20 mouse cellular contexts compared by ENCODE assay signal in the genomic region with DNA sequence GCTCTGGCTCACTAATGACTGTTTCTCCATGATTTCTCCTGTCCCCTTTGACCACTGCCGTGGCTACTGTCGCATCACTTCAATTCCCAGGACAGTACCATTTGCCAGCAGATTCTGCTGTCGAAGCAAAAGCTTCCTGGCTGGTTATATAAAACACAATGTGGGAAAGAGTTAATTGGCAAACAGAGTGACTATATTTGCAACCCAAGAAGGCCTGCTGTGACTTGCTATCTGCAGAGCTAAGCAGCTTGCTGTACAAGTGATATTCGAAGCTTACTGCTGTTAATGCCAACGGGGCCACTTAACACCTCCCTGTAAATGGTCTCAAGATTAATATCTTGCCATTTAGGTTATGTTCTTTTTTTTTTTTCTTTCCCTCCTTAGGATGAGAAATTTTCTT.
A peak's percentile ranks its signal among the peaks of the same experiment; 100 is the strongest.
DNase-seq lines count a peak whose midpoint lies in the region; ATAC-seq and TF ChIP-seq lines count a peak whose summit lies in the region.
"Had no signal": no experiment of that assay in that cellular context is flagged by ENCODE, and none has a peak within 500 bp of the region (broad histone marks: within the 10 kb centered on the region; RNA-seq: fewer than 3 reads in every experiment).

No protein-coding gene starts in this region.

- H3K9me3 ChIP-seq in embryonic facial prominence, embryonic 14.5 days (ENCODE audit: control insufficient read depth, low read length), result no peaks in the 10 kb centered on the region
- no peaks in the 10 kb centered on the region for H3K9me3 ChIP-seq in embryonic facial prominence, embryonic 10.5 days
- no peaks in the 10 kb centered on the region for H3K9me3 ChIP-seq in neural tube, embryonic 14.5 days (ENCODE audit: control insufficient read depth, low read length)
- no peaks in the 10 kb centered on the region for H3K9me3 ChIP-seq in heart, embryonic 12.5 days (replicated peaks)
- H3K9me3 ChIP-seq: heart, embryonic 15.5 days; hindbrain, embryonic 15.5 days; liver, embryonic 13.5 days; megakaryocyte, embryonic 14.5 days; neural tube, embryonic 13.5 days had no signal

- H3K4me2 ChIP-seq in embryonic facial prominence, embryonic 14.5 days (ENCODE audit: low read depth, low read length), result no peak overlapping the region
- no peak overlapping the region for H3K4me2 ChIP-seq in neural tube, embryonic 14.5 days (ENCODE audit: low read depth, low read length)
- no peak overlapping the region for H3K4me2 ChIP-seq in heart, embryonic 12.5 days
- H3K4me2 ChIP-seq: heart, embryonic 15.5 days; hindbrain, embryonic 15.5 days; liver, embryonic 13.5 days; neural tube, embryonic 13.5 days had no signal

- TF ChIP-seq CTCF in kidney, adult 2 months (conservative IDR thresholded peaks at IDR 0.05; ENCODE audit: insufficient read depth, insufficient read length, low read depth, low read length), result no peak

- peaks cover 8% of the 10 kb centered on the region; the same call in 1 of the 2 replicates for H3K4me1 ChIP-seq in embryonic facial prominence, embryonic 14.5 days (ENCODE audit: control insufficient read depth, insufficient read depth, low read length)
- peaks cover 7% of the 10 kb centered on the region; the same call in 1 of the 2 replicates for H3K4me1 ChIP-seq in embryonic facial prominence, embryonic 10.5 days
- H3K4me1 ChIP-seq in kidney, adult 2 months (ENCODE audit: control insufficient read depth, insufficient read depth, low read length), result peaks cover 8% of the 10 kb centered on the region; the same call in 1 of the 2 replicates
- H3K4me1 ChIP-seq in neural tube, embryonic 14.5 days (ENCODE audit: control insufficient read depth, insufficient read depth, low read length), result no peaks in the 10 kb centered on the region
- peaks cover 9% of the 10 kb centered on the region for H3K4me1 ChIP-seq in heart, embryonic 12.5 days (replicated peaks)
- H3K4me1 ChIP-seq: hindbrain, embryonic 15.5 days; liver, embryonic 13.5 days; megakaryocyte, embryonic 14.5 days had no signal

- H3K9ac ChIP-seq in embryonic facial prominence, embryonic 14.5 days (ENCODE audit: low read depth, low read length), result no peak overlapping the region
- no peak overlapping the region for H3K9ac ChIP-seq in neural tube, embryonic 14.5 days (replicated peaks; ENCODE audit: low read depth, low read length)
- no peak overlapping the region for H3K9ac ChIP-seq in heart, embryonic 12.5 days
- H3K9ac ChIP-seq: heart, embryonic 15.5 days; hindbrain, embryonic 15.5 days; liver, embryonic 13.5 days; neural tube, embryonic 13.5 days had no signal

- H3K27ac ChIP-seq in embryonic facial prominence, embryonic 14.5 days (replicated peaks; ENCODE audit: low read depth, low read length), result no peak overlapping the region
- no peak overlapping the region for H3K27ac ChIP-seq in embryonic facial prominence, embryonic 10.5 days (replicated peaks)
- H3K27ac ChIP-seq in kidney, adult 2 months (ENCODE audit: insufficient read depth, low read depth, low read length), result peak overlapping the region; percentile 28; the same call in 1 of the 2 replicates
- H3K27ac ChIP-seq in neural tube, embryonic 14.5 days (ENCODE audit: low read depth, low read length), result no peak overlapping the region
- H3K27ac ChIP-seq in heart, embryonic 12.5 days (ENCODE audit: poor library complexity, severe bottlenecking), result no peak overlapping the region
- H3K27ac ChIP-seq: gastrocnemius, adult 2 months; heart, embryonic 15.5 days; hindbrain, embryonic 15.5 days; liver, embryonic 13.5 days; neural tube, embryonic 13.5 days had no signal

- no peak for ATAC-seq in embryonic facial prominence, embryonic 14.5 days (ENCODE audit: low read depth)
- ATAC-seq in neural tube, embryonic 14.5 days (ENCODE audit: low read depth), result peak; percentile 38; the same call in 1 of the 2 replicates
- ATAC-seq in heart, embryonic 12.5 days (ENCODE audit: insufficient number of reproducible peaks, low FRiP score), result no peak

- no peaks in the 10 kb centered on the region for H3K27me3 ChIP-seq in embryonic facial prominence, embryonic 14.5 days (replicated peaks; ENCODE audit: control insufficient read depth, insufficient read depth, low read length)
- H3K27me3 ChIP-seq in embryonic facial prominence, embryonic 10.5 days (replicated peaks; ENCODE audit: low read depth, poor library complexity, severe bottlenecking), result no peaks in the 10 kb centered on the region
- no peaks in the 10 kb centered on the region for H3K27me3 ChIP-seq in kidney, adult 2 months (replicated peaks; ENCODE audit: control insufficient read depth, insufficient read depth, low read length)
- H3K27me3 ChIP-seq in neural tube, embryonic 14.5 days (ENCODE audit: control insufficient read depth, insufficient read depth, low read length), result no peaks in the 10 kb centered on the region
- H3K27me3 ChIP-seq in heart, embryonic 12.5 days (replicated peaks), result no peaks in the 10 kb centered on the region
- H3K27me3 ChIP-seq: heart, embryonic 15.5 days; hindbrain, embryonic 15.5 days; liver, embryonic 13.5 days; megakaryocyte, embryonic 14.5 days; neural tube, embryonic 13.5 days had no signal

- no peak overlapping the region for H3K4me3 ChIP-seq in embryonic facial prominence, embryonic 14.5 days (ENCODE audit: low read depth, low read length)
- no peak overlapping the region for H3K4me3 ChIP-seq in embryonic facial prominence, embryonic 10.5 days
- H3K4me3 ChIP-seq in kidney, adult 2 months (ENCODE audit: insufficient read depth, low read depth, low read length), result no peak overlapping the region
- H3K4me3 ChIP-seq in neural tube, embryonic 14.5 days (ENCODE audit: low read depth, low read length), result no peak overlapping the region
- H3K4me3 ChIP-seq in heart, embryonic 12.5 days, result no peak overlapping the region
- H3K4me3 ChIP-seq: erythroblast, embryonic 14.5 days; gastrocnemius, adult 2 months; heart, embryonic 15.5 days; hindbrain, embryonic 15.5 days; liver, embryonic 13.5 days; megakaryocyte, embryonic 14.5 days; neural tube, embryonic 13.5 days had no signal

- no peak for TF ChIP-seq POLR2A in kidney, adult 2 months (IDR thresholded peaks at IDR 0.05; ENCODE audit: low read depth, low read length)

- 53% methylated on average over 5 of the region's 5 CpGs for WGBS in embryonic facial prominence, embryonic 14.5 days
- WGBS in embryonic facial prominence, embryonic 10.5 days, result 75% methylated on average over 5 of the region's 5 CpGs
- WGBS in kidney, adult 2 months, result 43% methylated on average over 5 of the region's 5 CpGs
- 38% methylated on average over 5 of the region's 5 CpGs for WGBS in neural tube, embryonic 14.5 days
- 35% methylated on average over 5 of the region's 5 CpGs for WGBS in heart, embryonic 12.5 days

- DNase-seq in embryonic facial prominence, embryonic 14.5 days (ENCODE audit: low spot score), result peak; percentile 73
- no peak for DNase-seq in embryonic facial prominence, embryonic 10.5 days (ENCODE audit: low spot score)
- DNase-seq in kidney, adult 2 months, result peak; percentile 11
- DNase-seq in kidney, adult 18-20 months, result no peak
- DNase-seq in neural tube, embryonic 10.5 days (ENCODE audit: extremely low spot score, low spot score), result no peak
- DNase-seq: adrenal gland, postnatal 36 days; cerebellum, postnatal 14 days; embryo, embryonic 11 days; gastrocnemius, adult 2 months; heart, adult 18-20 months; liver, embryonic 13.5 days; lung, postnatal 14 days; thymus, postnatal 25 days had no signal

- no peaks in the 10 kb centered on the region for H3K36me3 ChIP-seq in embryonic facial prominence, embryonic 14.5 days (ENCODE audit: control insufficient read depth, insufficient read depth, low read length)
- no peaks in the 10 kb centered on the region for H3K36me3 ChIP-seq in embryonic facial prominence, embryonic 10.5 days (replicated peaks)
- no peaks in the 10 kb centered on the region for H3K36me3 ChIP-seq in kidney, adult 2 months (ENCODE audit: control insufficient read depth, insufficient read depth, low read length)
- no peaks in the 10 kb centered on the region for H3K36me3 ChIP-seq in neural tube, embryonic 14.5 days (ENCODE audit: control insufficient read depth, insufficient read depth, low read length)
- H3K36me3 ChIP-seq in heart, embryonic 12.5 days, result no peaks in the 10 kb centered on the region
- H3K36me3 ChIP-seq: heart, embryonic 15.5 days; hindbrain, embryonic 15.5 days; liver, embryonic 13.5 days; neural tube, embryonic 13.5 days had no signal

Comparison
In these comparisons a context has a peak if more than half of its experiments do, and no peak if none do; other contexts are left out.
1. DNase-seq: peak in embryonic facial prominence, embryonic 14.5 days (single experiment) and kidney, adult 2 months (single experiment); none in embryonic facial prominence, embryonic 10.5 days (single experiment), kidney, adult 18-20 months (single experiment) and neural tube, embryonic 10.5 days (single experiment).